Mouse (Mus musculus): ENCODE results near the gene F2rl1. TPM values are rescaled to one million over a fixed set of nuclear protein-coding genes. Genes with fewer than 3 reads are reported as not detected.

F2rl1 gene
- polyA plus RNA-seq, 1 experiment: 27.2 TPM

DNA sequence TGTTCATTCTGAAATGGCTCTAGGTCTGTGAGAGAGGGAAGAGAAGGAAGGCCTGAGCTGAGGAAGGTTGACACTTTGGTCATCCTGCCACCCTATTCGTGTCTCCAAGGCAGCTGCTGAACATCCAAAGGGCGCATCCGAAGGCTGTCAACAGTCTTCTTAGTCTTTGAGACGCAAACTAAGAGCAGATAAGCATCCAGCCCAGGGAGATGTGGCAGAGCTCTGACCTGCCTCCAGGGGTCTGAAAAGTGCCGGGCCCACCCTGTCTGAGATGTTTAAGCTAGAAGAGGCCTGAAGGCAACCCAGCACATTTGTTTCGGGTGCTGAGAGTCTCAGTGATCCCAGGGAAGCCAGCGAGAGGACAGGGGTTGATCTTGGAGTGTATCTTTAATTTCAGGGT is 32.3 kb upstream of the F2rl1 start:
- TF ChIP-seq CTCF (conservative IDR thresholded peaks at IDR 0.05; ENCODE audit: insufficient read depth, insufficient read length, low read depth, low read length) (no peak), POLR2A (IDR thresholded peaks at IDR 0.05; ENCODE audit: low read depth, low read length) (no peak)
- Histone ChIP-seq H3K27me3 (replicated peaks; ENCODE audit: control insufficient read depth, insufficient read depth, low read length) (peaks cover 1% of the 10 kb centered on the region; the same call in 1 of the 2 replicates), H3K4me3 (ENCODE audit: insufficient read depth, low read depth, low read length) (no peak overlapping the region), H3K36me3 (ENCODE audit: control insufficient read depth, insufficient read depth, low read length) (no peaks in the 10 kb centered on the region), H3K27ac (ENCODE audit: insufficient read depth, low read depth, low read length) (no peak overlapping the region), H3K4me1 (ENCODE audit: control insufficient read depth, insufficient read depth, low read length) (no peaks in the 10 kb centered on the region)
- 93% methylated on average over 7 of the region's 7 CpGs for WGBS
- no peak for DNase-seq

DNA sequence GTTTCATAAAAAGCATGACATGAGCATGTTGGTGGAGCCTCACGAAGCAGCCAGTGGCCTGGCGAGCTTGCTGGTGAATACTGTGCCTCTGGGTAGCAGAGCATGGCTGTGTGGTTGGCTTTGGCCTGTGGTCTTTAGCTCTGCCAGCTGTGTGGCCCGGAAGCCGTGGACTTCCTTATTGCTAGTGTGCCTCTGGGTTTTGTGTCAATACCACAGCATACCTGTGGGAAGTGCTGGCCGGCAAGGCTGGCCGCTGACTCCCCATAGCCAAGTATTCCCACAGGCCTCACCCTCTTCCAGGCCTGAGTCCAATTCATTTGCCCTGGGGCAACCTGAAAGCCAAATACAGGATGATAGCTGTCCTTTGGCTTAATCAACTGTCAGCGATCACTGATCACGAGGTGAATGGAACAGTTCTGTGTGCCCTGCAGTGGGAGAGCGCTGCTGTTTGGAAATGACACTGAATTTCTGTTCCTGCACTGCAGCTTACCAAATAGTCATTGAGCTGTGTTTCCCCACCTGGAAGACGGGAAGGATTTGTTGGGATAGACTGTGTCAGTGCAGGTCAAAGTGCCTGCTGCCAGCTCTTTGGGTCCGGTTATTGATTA is 29.0 kb upstream of the F2rl1 start:
- WGBS: 79% methylated on average over 11 of the region's 11 CpGs

DNA sequence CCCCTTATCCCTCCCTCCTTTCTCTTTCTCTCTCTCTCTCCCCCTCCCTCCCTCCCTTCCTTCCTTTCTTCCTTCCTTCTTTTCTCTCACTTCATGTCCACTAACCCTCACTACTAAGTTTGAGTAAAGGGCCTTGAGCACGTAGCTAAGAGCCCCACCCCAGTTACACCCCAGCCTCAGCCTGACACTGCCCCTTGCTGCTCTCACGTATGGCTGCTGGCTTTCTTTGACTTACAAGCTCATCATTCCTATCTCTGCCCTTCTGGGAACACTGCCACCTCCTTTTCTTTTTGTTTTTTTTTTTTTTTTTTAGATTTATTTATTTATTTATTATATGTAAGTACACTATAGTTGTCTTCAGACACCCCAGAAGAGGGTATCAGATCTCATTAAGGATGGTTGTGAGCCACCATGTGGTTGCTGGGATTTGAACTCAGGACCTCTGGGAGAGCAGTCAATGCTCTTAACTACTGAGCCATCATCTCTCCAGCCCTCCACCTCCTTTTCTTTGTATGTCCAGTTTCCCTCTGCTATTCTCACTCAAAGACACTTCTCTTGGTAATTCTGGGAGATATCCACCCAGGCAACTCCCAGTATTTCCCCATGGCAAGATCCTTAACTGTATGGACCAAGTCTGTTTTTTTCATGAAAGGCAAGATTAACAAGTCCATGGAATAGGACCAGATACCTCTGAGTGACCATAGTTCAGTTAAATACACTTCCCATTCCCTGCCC is 25.8 kb upstream of the F2rl1 start:
- H3K27ac ChIP-seq (ENCODE audit: insufficient read depth, low read depth, low read length): no peak overlapping the region
- WGBS: 76% methylated on average over 2 of the region's 2 CpGs

More for the DNA sequence above, 29.0 kb upstream of the F2rl1 start:
- DNase-seq: no peak
- Histone ChIP-seq H3K4me1 (ENCODE audit: control insufficient read depth, insufficient read depth, low read length) (no peaks in the 10 kb centered on the region), H3K36me3 (ENCODE audit: control insufficient read depth, insufficient read depth, low read length) (no peaks in the 10 kb centered on the region), H3K4me3 (ENCODE audit: insufficient read depth, low read depth, low read length) (no peak overlapping the region), H3K27ac (ENCODE audit: insufficient read depth, low read depth, low read length) (no peak overlapping the region), H3K27me3 (replicated peaks; ENCODE audit: control insufficient read depth, insufficient read depth, low read length) (no peaks in the 10 kb centered on the region)
- TF ChIP-seq POLR2A (IDR thresholded peaks at IDR 0.05; ENCODE audit: low read depth, low read length) (no peak), CTCF (conservative IDR thresholded peaks at IDR 0.05; ENCODE audit: insufficient read depth, insufficient read length, low read depth, low read length) (no peak)

DNA sequence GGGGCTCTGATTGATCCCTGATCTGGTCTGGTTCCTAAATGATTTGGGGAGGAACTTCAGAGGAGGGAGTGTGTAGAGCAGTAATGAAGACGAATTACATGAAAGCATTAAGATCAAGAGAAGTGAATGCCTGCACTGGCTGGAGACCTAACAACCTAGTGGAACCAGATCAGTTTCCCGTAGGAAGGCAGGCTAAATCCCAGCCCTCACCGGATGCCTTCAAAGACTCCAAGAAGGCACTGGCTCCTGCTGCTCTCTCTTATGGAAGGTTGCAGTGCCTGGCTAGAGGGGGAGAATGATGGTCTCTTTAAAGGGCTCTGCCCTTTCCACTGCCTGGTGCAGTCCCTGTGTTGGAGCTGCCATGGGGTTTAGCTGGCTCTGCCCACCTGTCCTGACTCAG is 24.4 kb upstream of the F2rl1 start:
- H3K27ac ChIP-seq (ENCODE audit: insufficient read depth, low read depth, low read length): no peak overlapping the region
- no peak for TF ChIP-seq CTCF (conservative IDR thresholded peaks at IDR 0.05; ENCODE audit: insufficient read depth, insufficient read length, low read depth, low read length)
- TF ChIP-seq POLR2A (IDR thresholded peaks at IDR 0.05; ENCODE audit: low read depth, low read length): no peak
- no peak for DNase-seq
- no peaks in the 10 kb centered on the region for H3K36me3 ChIP-seq (ENCODE audit: control insufficient read depth, insufficient read depth, low read length)
- 33% methylated on average over 3 of the region's 3 CpGs for WGBS
- no peaks in the 10 kb centered on the region; the same call in 1 of the 2 replicates for H3K27me3 ChIP-seq (replicated peaks; ENCODE audit: control insufficient read depth, insufficient read depth, low read length)
- no peaks in the 10 kb centered on the region for H3K4me1 ChIP-seq (ENCODE audit: control insufficient read depth, insufficient read depth, low read length)
- no peak overlapping the region for H3K4me3 ChIP-seq (ENCODE audit: insufficient read depth, low read depth, low read length)

More for the DNA sequence above, 25.8 kb upstream of the F2rl1 start:
- Histone ChIP-seq H3K4me1 (ENCODE audit: control insufficient read depth, insufficient read depth, low read length) (no peaks in the 10 kb centered on the region), H3K36me3 (ENCODE audit: control insufficient read depth, insufficient read depth, low read length) (no peaks in the 10 kb centered on the region), H3K27me3 (replicated peaks; ENCODE audit: control insufficient read depth, insufficient read depth, low read length) (no peaks in the 10 kb centered on the region; the same call in 1 of the 2 replicates), H3K4me3 (ENCODE audit: insufficient read depth, low read depth, low read length) (no peak overlapping the region)
- no peak for TF ChIP-seq CTCF (conservative IDR thresholded peaks at IDR 0.05; ENCODE audit: insufficient read depth, insufficient read length, low read depth, low read length)
- TF ChIP-seq POLR2A (IDR thresholded peaks at IDR 0.05; ENCODE audit: low read depth, low read length): no peak
- DNase-seq: no peak

DNA sequence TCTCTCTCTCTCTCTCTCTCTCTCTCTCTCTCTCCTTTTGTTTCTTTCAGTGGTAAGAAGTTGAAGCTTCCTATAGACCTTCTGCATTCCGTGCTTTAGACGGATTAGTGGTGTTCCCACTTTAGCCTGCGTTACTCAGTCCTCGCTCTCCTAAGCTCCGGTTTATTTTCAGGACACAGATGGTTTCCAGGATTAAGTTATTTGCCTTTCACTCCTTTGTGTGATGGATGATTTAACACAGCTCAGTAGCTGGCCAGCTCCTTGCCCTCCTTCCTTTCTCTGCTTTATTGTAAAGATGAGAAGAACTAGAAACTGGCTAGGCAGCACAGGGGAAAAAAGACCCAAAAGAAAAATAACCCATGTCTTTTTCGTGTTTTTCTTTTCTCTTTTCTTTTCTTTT is 23.8 kb upstream of the F2rl1 start:
- Histone ChIP-seq H3K27me3 (replicated peaks; ENCODE audit: control insufficient read depth, insufficient read depth, low read length) (no peaks in the 10 kb centered on the region; the same call in 1 of the 2 replicates), H3K4me3 (ENCODE audit: insufficient read depth, low read depth, low read length) (no peak overlapping the region), H3K4me1 (ENCODE audit: control insufficient read depth, insufficient read depth, low read length) (no peaks in the 10 kb centered on the region), H3K27ac (ENCODE audit: insufficient read depth, low read depth, low read length) (no peak overlapping the region), H3K36me3 (ENCODE audit: control insufficient read depth, insufficient read depth, low read length) (no peaks in the 10 kb centered on the region)
- no peak for DNase-seq
- TF ChIP-seq POLR2A (IDR thresholded peaks at IDR 0.05; ENCODE audit: low read depth, low read length): no peak
- TF ChIP-seq CTCF (conservative IDR thresholded peaks at IDR 0.05; ENCODE audit: insufficient read depth, insufficient read length, low read depth, low read length): no peak
- WGBS: 14% methylated on average over 6 of the region's 6 CpGs

DNA sequence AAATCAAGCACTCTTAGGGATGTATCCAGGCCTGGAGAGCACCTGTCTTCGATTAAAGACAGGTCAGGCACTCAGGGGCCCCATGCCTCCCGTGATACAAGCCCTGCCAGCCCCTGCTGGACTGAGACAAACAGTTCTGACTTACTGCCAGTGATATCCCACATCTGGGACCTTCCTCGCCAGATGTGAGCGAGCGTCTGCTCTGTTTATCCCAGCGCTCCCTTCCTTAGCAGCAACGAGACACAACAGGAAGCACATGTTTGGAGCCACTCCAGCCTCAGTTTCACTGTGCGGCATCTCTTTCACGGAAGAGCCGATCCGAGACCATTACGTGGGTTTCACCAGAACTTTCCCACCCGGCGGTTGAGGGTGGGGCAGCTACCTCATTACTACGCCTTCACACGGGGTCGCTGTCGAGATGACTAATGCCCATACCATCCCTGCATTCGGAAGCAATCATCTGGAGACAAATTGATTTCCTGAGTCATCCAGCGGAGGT is 23.3 kb upstream of the F2rl1 start:
- H3K36me3 ChIP-seq (ENCODE audit: control insufficient read depth, insufficient read depth, low read length): no peaks in the 10 kb centered on the region
- no peak overlapping the region; the same call in 1 of the 2 replicates for H3K4me3 ChIP-seq (ENCODE audit: insufficient read depth, low read depth, low read length)
- no peaks in the 10 kb centered on the region for H3K4me1 ChIP-seq (ENCODE audit: control insufficient read depth, insufficient read depth, low read length)
- DNase-seq: peak; percentile 20
- 32% methylated on average over 20 of the region's 20 CpGs for WGBS
- H3K27me3 ChIP-seq (replicated peaks; ENCODE audit: control insufficient read depth, insufficient read depth, low read length): no peaks in the 10 kb centered on the region; the same call in 1 of the 2 replicates
- TF ChIP-seq CTCF (conservative IDR thresholded peaks at IDR 0.05; ENCODE audit: insufficient read depth, insufficient read length, low read depth, low read length) (no peak), POLR2A (IDR thresholded peaks at IDR 0.05; ENCODE audit: low read depth, low read length) (no peak)
- no peak overlapping the region for H3K27ac ChIP-seq (ENCODE audit: insufficient read depth, low read depth, low read length)

DNA sequence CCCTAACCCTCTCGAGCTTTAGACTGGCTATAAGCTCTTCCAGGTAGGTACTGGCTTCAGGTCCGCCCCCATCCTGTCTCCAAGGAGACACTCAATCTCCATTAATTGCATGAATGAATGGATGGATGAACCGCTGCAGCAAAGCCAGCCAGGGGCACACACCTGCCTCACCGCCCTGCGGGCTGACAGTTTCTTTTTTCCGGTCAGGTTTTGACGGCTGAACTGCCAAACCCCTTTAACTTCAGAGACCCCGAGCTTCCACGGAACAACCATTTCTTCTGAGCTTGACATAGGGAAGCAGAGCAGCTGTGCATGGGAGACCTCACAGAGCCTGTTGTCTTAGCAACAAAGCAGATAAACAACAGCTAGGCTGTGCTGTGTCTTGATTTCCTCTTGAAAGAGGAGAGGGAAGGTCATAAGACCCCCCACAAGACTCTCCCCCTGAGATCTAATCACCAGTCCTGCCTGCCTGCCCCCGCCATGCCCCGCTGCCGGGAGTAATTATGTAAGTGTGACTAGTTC is 22.1 kb upstream of the F2rl1 start:
- no peaks in the 10 kb centered on the region; the same call in 1 of the 2 replicates for H3K27me3 ChIP-seq (replicated peaks; ENCODE audit: control insufficient read depth, insufficient read depth, low read length)
- TF ChIP-seq CTCF (conservative IDR thresholded peaks at IDR 0.05; ENCODE audit: insufficient read depth, insufficient read length, low read depth, low read length): no peak
- TF ChIP-seq POLR2A (IDR thresholded peaks at IDR 0.05; ENCODE audit: low read depth, low read length): no peak
- no peaks in the 10 kb centered on the region for H3K4me1 ChIP-seq (ENCODE audit: control insufficient read depth, insufficient read depth, low read length)
- no peak overlapping the region for H3K4me3 ChIP-seq (ENCODE audit: insufficient read depth, low read depth, low read length)
- no peaks in the 10 kb centered on the region for H3K36me3 ChIP-seq (ENCODE audit: control insufficient read depth, insufficient read depth, low read length)
- no peak for DNase-seq
- H3K27ac ChIP-seq (ENCODE audit: insufficient read depth, low read depth, low read length): no peak overlapping the region
- 51% methylated on average over 12 of the region's 12 CpGs for WGBS

Measured in kidney, adult 2 months (tissue).